Mouse (Mus musculus): ENCODE measurements around the gene Tldc1. TPM values are rescaled to one million over a fixed set of nuclear protein-coding genes. Genes with fewer than 3 reads are reported as not detected.
A peak's percentile ranks its signal among the peaks of the same experiment; 100 is the strongest.

Tldc1 gene
- polyA plus RNA-seq (2012; rRNA removed): 12.1 and 12.7 TPM in 2 replicates

DNA sequence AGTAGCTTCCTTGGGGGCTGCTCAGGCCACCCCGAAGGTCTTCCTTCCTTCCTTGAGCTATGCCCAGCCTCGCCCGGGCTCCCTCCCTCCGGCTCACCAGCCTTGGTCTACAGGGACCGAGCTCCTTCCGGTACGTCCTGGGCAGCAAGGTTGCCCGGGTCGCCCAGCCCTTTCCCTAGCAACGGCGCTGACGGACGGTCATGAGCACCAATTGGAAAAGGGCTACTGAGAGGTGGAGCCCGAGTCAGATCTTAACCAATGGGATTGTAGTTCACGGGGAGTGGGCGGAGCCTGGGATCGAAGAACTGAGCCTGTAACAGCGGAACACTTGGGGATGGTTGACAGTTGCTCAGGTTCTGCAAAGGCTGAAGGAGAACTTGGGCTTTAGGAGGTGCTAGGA, at the start of gene Tldc1:
Gene Tldc1, minus strand, starts transcription at position 154 of the 400 bp plus-strand sequence.
- peak; percentile 98 to 100 for DNase-seq (ENCODE audit: extremely low spot score in 1 of 2, low spot score in 1 of 2)

DNA sequence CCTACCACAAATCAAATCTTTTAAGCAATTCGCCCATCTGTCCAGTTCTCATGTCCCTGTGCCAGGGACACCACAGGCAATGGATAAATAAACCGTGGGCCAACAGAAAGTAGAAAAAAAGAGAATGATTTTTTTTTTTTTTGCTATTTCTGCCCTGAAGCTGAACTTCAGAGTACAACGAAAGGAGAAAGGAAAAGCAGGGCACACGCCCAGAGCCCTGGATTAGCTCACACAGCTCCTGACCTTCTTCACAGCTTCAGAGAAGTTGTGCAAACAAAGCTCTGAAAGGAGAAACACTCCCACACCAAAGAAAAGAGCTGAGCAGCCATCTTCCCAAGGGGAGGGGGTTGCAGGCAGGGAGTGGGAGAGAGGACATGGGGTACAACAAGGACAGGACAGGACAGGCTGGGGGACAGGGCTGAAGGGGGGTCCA, 49.5 kb upstream of the Tldc1 start:
- DNase-seq (ENCODE audit: extremely low spot score in 1 of 2, low spot score in 1 of 2): no peak

DNA sequence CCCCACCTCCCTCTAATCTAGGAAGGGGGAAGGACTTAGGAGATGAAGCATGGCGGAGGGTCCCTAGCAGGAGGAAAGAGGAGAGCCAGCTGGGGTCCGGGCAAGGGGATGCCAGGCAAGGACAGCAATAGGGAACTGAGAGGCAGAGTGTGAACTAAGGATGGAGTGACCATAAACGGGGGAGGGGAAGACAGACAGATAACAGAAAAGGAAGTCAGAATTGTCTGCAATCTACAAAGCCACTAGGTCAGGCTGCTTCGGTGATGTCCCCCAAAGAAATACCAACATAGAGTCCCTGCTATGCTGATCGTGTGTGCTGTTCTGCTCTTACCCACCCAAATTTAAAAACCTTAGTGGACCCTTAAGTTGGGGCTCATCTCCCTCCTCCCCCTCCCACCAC, 48.8 kb upstream of the Tldc1 start:
- no peak for DNase-seq (ENCODE audit: extremely low spot score in 1 of 2, low spot score in 1 of 2)

DNA sequence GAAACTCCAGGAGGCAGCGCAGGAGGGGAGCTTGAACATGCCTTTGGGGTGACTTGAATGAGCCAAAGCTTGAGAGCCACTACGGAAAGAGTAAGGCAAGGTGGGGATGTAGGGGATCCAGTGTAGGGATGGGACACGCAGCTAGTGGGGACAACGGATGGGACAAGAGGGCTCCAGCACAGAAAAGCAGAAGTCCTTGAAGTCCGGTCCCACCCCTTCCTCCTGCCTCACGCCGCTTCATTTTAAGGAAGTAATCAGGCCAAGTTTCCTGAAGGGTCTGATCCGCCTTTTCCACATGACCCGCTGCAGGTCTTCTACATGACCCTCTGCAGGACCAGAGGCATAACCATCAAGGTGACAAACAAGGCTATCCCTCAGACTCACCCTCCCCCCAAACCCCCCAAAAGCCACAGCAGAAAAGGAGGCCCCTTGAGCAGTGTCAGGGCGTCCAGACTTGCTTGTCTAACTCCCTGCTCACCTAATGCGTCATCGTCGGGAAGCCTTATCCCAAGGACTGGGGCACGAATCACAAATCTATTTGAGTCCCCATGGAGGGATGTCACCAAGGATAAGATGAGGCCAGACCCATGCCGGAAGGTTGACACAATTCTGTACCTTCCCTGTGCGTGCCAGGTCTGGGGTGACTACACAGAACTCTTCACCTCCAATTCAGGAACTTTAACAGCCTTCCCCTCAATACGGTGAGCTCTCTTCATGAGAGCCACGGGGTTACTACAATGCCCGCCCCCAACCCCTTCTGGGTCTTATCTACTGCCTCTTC, 47.9 kb upstream of the Tldc1 start:
- DNase-seq (ENCODE audit: extremely low spot score in 1 of 2, low spot score in 1 of 2): no peak

DNA sequence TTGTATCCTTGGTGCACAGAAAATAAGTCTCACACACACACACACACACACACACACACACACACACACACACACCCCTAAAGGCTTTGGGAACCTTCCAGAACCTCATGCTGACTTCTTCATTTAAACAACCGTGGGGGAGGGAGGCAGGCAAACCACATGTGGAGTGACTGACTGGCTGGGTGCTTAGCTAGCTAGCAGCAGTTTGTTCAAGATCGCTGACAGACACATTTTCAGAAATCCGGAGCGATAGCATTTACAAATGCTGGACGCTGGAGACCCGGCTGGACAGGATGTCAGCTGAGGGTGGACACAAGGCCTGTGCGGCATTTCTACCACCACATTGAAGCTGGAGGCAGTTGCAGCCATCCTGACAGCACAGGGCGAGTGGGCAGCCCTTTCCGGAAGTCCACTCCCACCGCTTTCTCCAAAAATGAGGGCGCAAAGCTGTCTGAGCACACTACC, 46.6 kb upstream of the Tldc1 start:
- peak in 1 of 2 experiments; percentile 65 for DNase-seq (ENCODE audit: extremely low spot score in 1 of 2, low spot score in 1 of 2)

DNA sequence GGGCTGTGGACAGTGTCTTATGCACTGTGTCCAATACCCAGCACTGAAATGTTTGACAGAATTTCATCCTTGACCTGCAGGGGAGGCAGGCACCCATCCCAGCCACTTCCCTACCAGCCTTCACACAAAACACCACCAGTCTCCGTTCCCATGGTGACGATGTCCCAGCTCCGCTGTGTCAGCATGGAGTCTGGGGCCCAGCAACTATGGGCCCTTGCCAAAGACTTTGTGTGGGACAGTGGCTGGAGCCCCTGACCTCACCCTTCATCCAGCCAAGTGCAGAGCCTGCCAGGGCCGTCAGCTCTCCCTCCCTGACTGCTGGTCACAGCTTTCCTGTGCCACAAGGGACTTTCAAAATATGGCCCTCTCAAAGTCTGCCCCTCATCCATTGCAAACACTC, 45.9 kb upstream of the Tldc1 start:
- no peak for DNase-seq (ENCODE audit: extremely low spot score in 1 of 2, low spot score in 1 of 2)

DNA sequence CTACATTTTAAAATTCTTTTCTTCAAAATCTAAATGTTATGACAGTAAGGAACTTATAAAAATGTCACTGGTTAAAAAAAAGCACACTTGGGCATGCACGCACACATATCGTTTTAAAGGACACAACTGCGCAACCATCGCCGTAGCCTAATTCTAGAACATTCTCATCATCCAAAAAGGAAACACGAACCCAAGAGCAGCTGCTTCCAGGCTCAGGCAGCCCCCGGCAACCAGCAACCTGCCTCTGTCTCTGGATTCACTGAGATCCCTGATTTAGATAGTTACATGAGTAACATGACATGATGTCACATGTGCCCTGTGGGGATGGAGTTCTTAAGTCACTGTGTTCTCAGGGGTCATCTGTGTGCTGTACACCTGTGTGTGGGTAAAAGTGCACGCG, 45.1 kb upstream of the Tldc1 start:
- no peak for DNase-seq (ENCODE audit: extremely low spot score in 1 of 2, low spot score in 1 of 2)

DNA sequence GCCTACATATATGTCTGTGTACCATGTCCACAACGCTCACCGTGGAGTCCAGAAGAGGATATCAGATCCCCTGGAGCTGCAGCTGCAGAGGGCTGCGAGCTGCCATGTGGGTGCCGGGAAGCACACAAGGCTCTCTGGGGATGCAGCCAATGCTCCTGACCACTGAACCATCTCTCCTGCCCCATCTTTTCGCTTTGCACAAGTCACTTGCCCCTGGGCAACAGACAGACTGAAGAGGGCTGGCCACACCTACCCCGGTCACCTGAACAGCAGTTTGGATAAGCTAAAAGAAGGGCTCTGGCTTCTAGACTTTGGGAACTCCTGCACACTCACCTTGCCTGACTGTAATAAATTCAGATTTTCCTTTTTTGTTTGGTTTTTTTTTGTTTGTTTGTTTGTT, 43.5 kb upstream of the Tldc1 start:
- DNase-seq (ENCODE audit: extremely low spot score in 1 of 2, low spot score in 1 of 2): no peak

DNA sequence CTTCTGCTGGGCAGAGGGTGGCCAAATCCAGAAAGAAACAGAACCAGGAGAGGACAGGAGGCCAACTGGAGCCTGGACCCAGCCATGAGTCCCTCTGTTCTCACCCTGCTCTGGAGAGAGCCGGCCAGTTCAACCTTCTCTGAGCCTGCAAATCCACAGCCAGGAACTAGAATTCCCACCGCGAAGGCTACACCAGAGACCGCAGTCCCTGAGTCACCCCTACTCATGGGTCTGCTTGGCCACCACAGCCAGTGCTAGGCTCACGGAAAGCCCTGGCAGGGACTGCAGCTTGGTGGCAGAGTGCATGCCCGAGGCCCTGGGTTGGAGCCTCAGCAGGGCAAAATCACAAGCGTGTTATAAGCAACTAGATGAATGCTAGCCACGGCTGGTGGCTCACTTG, 41.8 kb upstream of the Tldc1 start:
- DNase-seq (ENCODE audit: extremely low spot score in 1 of 2, low spot score in 1 of 2): no peak

DNA sequence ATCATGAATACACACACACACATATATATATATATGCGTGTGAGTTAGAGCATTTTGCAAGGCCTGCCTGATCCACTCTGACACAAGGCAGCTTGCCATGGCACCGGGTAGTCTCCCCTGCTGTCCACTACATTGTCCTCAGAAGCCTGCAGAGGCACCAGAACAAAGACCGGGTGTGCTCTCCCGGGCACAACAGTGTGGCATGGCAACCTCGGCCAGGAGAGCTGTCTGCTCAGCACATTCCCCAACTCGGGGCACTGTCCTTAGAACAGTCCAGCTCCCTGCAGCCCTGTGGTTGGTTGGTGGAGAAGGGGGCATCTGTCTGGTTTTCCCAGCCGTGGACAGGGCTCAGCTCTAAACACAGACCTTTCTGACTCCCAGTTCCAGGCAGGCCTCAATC, 41.1 kb upstream of the Tldc1 start:
- DNase-seq (ENCODE audit: extremely low spot score in 1 of 2, low spot score in 1 of 2): no peak

DNA sequence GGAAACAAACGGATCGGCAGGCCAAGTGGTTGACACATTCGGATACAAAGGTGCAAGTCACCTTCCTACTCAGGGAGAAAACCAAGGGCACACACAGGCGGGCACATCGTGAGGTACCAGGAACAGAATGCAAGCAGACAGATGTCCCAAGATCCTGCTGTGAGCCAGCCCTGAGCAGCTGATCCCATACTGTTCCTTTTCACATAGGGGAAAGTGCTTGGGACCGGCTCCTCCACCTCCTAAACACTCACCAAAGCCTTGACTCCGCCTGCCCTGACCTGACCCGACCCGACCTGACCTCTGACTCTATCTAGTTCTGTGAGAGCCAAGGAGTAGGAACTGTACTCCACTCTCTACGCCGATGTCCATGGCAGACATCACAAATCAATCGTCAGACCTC, 39.2 kb upstream of the Tldc1 start:
- DNase-seq (ENCODE audit: extremely low spot score in 1 of 2, low spot score in 1 of 2): no peak

DNA sequence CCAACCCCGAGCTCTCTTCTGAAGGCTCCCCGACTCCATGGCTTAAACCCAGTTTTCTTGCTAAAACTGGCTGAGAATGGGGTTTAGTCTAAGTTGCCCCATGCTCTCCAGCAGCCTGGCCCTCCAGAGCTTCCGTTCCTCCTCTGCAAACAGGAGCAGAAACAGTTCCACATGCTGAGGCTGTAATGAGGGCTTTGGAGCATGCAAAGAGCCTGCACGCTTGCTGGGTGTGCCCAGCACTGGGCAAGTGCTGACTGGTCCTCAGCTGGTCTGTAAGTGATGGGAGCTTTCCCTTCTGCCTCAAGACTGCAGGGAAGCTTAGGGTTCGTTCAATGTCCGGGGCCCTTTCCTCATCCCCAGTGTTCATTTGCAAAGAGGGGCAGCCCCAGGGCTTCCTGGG, 38.0 kb upstream of the Tldc1 start:
- no peak for DNase-seq (ENCODE audit: extremely low spot score in 1 of 2, low spot score in 1 of 2)

DNA sequence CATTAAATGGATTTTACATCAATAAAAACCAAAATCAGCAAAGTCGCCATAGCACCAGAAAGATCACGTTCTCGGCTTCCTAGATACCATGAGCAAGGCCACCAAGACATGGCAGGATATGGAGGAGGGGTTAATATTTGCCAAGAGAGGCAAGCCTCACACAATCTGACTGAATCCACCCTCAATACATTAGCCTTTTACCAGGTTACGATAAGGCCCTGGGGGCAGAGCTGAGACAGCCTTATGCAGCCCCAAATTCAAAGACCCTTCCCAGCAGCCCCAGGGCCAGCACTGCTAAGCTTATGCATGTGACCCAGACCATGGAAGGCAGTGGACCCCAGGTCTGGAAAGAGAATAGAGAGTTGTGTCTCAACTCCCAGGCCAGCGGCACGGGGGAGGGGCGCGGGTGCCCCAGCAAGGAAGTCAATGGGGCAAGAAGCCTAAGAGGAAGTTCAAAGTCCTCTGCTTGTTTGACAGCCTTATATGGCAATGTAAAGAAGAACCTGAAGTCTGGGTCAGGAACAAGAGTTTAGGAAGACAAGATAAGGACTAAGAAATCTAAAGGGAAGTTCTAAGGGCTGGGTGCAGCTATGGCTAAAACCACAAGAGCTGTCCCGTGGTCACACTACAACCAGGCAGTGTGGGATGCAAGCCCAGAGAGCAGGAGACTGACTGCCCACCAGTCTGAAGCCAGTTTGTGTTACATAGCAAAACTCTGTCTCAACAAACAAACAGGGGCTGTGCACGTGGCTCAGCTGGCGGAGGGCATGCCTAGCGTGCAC, 34.6 kb upstream of the Tldc1 start:
- DNase-seq (ENCODE audit: extremely low spot score in 1 of 2, low spot score in 1 of 2): no peak

DNA sequence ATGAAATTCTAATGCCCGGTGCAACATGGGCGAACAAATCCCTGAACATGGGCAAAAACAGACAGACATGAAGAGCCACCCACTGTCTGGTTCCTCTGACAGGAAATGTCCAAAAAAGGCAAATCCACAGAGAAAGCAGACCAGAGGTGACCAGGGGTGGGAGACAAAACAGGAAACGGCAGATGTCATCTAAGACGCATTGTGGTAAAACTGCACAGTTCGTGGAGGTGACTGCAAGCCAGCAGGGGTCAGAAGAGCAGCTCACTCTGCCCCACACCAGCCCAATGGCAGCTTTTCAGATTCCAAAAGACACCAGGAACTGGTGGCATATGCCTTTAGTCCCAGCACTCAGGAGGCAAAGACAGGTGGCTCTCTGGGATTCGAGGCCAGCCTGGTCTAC, 33.7 kb upstream of the Tldc1 start:
- no peak for DNase-seq (ENCODE audit: extremely low spot score in 1 of 2, low spot score in 1 of 2)

DNA sequence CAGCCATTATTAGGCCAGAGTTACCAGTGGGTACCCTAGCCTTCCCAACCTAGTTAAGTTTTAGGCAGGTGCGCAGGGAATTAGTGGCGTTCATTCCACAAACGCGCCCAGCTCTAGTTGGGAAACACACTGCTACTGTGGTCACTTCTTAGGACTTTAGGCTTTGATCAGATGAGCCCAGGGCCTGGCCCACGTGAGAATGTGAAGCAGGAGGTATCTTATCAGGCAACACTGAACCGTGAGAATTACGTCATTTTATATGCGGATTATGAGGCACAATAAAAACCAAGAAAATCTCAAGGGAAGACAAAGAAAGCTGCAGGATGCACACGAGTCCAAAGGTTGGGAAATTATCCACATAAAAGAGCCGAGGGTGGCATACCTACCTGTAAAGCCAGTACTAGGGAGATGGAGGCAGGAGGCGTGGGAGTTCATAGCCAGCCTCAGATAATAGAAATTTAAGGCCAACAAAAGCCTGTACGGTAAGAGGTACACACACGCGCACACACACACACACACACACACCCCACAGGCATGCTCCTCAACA, 32.8 kb upstream of the Tldc1 start:
- DNase-seq (ENCODE audit: extremely low spot score in 1 of 2, low spot score in 1 of 2): no peak

DNA sequence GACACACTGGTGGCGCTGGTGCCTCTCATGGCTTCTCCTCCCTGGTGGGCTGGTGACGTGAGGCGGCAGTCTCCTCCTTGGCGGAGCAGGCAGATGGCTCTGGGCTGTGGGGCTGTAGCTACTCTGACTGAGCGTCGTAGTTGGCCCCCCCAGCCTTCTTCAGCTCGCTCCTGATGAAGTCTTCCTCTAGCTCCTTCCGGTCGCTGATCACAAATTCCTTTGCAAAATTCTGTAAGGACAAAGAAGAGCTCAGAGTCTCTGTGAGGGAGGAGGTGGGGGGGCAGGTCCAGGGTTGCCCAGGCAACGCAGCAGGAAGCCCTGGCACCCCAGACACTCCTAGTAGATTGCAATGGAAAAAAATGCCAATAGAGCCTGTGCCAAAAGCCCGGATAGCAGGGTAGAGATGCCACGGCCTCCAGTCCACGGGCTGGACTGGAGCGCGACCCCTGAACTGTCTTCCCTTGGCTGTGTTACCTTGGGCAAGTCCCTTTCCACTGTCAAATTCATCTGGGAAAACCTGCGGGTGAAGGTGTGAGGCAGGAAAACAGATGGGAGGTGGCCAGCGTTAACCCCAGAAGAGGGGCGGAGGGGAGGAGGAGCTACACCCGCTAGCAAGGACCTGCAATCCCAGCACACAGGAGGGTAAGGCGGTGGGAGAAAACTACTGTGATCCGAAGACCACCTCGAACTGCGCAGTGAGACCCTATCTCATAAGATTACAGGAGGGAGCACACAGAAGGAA, 32.1 kb upstream of the Tldc1 start:
- DNase-seq (ENCODE audit: extremely low spot score in 1 of 2, low spot score in 1 of 2): peak in 1 of 2 experiments; percentile 62

DNA sequence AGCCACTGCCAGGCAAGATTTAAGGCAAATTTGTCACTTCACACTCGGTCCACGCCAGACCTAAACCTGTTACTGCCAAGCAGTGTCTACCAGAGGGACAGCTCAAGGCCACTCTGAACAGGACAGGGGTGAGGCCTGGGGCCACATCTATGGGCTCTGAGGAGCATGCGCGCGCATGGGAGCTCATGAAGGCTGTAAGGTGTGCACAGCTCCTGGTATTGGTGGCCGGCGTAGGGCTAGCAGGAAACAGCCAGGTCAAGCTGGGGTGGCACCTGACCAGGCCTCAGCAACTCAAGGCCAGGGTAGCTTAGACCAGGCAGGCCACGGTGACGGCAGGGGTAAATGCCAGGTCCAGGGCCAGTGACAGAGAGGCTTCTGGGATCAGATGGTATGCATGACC, 31.4 kb upstream of the Tldc1 start:
- no peak for DNase-seq (ENCODE audit: extremely low spot score in 1 of 2, low spot score in 1 of 2)

DNA sequence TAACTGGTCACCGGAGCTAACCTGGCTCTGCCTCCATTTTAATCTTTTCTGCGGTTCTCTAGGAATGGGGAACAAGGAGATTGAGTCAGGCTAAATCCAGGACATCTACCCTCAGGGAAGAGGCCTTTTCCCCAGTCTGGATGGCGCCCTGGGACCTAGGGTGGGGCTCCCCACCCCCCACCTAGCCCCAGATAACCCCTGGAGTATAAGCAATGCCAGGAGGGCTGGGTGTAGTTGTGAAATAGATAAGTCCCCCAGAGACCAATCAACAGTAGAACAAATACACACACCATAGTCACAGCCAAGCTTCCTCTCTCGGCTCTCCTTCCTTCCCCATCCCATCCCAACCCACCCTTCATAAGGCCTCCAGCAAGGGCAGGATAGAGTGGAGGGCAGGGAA, 29.5 kb upstream of the Tldc1 start:
- DNase-seq (ENCODE audit: extremely low spot score in 1 of 2, low spot score in 1 of 2): no peak

DNA sequence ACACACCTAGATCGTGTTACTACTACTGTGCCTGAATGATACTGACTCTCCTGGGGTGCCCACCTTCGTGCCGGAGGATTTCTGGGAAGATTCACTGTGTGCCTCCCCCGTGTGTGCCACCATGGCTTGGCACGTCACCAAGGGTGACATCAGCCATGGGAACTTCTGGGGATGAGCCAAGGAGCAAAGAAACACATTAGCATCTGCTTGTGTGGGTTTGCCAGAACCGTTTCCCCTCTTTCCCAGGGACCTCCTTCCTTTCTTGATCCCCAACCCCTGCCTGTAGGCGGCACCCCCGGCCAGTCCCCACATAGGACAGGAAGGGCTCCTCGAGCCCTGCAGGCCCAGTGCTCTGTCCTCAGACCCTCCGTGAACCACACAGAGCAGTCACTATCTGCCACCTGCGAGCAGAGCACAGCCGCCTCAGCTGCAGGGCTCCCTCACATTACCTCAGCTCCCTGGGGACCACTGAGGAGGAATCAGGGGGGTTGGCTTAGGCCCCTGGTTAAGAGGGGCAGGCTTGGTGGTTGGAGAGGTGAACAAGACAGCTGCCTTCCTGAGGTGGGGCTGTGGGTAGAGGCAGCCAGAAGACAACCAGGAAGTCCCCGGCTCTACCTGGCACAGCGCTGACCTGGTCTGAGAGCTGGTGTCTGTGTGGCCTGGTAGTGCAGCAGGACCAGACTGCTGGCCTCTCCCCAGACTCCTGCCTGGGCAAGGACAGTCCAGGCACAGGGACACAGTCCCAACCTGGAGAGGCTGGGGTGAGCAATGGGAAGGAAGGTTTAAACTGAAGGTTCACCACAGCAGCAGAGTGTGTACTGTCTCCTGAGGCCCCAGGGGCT, 28.4 kb upstream of the Tldc1 start:
- DNase-seq (ENCODE audit: extremely low spot score in 1 of 2, low spot score in 1 of 2): peak; percentile 60 to 90

DNA sequence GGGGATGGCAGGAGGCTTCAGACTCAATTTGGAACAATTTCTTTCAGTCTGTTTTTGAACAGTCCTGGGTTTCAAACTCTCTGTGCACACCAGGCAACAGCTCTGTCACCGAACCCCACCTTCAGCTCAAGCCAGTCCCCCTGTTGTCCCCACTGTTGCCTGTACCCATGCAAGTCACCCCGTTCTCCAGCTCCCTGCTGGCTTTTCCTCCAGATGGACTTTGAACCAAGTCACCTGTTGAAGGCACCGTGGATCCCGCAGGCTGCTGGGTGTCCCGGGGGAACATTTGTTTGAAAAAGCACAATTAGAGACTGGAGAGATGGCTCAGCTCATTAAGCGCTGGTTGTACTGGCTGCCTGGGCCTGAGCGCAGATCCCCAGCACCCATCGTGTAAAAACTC, 27.1 kb upstream of the Tldc1 start:
- no peak for DNase-seq (ENCODE audit: extremely low spot score in 1 of 2, low spot score in 1 of 2)
